Mouse (Mus musculus): ENCODE results near the gene Hddc3.

- TF ChIP-seq POLR2A (IDR thresholded peaks at IDR 0.05; ENCODE audit: insufficient read depth, low read depth, low read length) (no peak), CTCF (IDR thresholded peaks at IDR 0.05) (no peak)
These were observed 11.5 kb upstream of the Hddc3 start for GRCm38 (mm10) chr7:80331433-80331832.

All from heart, adult 2 months (tissue).